Mouse (Mus musculus) brain, embryonic 14.5 days (tissue): Measurements from ENCODE around the gene Cplx3.

ENCODE experiments used
- CTCF ChIP-seq: fragments of 200-500 bp; IDR thresholded peaks from 2 replicates; pipeline ENCODE4 v1.5.1; 2012; ENCODE audit warnings: inconsistent platforms, mild to moderate bottlenecking, moderate library complexity, borderline replicate concordance; ENCODE audit not compliant: insufficient read depth, insufficient read length; ENCODE audit errors: extremely low read depth
- POLR2A ChIP-seq: fragments of 200-500 bp; IDR thresholded peaks from 2 replicates; pipeline ENCODE4 v1.6.1; 2012; ENCODE audit warnings: mild to moderate bottlenecking, inconsistent platforms, borderline replicate concordance; ENCODE audit not compliant: poor library complexity, insufficient read depth, insufficient read length, severe bottlenecking; ENCODE audit errors: extremely low read depth

DNA sequence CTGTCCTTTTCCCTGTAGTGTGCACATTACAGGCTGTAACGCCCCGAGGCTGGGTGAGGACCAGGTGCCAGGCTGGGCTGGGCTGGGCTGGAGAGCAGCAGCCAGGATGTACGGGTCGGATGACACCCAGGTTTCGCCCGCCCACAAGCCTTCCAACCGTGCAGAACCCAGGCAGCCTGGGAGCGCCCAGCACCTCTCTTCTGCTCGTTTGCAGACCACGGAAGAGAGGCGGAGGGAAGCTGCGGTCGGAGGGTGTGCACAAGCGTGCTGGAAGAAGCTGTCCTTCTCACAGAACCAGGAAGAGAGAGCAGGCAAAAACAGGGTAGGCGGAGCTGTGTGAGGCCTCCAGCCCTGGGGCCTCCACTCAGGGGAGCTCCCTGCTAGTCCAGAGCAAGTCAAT lies 34.3 kb upstream of the Cplx3 start:
- TF ChIP-seq POLR2A (no peak), CTCF (no peak)
